Mouse (Mus musculus) natural killer cell, adult 2 months (primary cell): ENCODE results near the gene Rpusd4.

Source experiments
- DNase-seq, 2 experiments: peaks; one replicate each; pipeline ENCODE4 v3.0.0; 2022; ENCODE audit warnings: low spot score in 2 of 2

The Rpusd4 gene

DNA sequence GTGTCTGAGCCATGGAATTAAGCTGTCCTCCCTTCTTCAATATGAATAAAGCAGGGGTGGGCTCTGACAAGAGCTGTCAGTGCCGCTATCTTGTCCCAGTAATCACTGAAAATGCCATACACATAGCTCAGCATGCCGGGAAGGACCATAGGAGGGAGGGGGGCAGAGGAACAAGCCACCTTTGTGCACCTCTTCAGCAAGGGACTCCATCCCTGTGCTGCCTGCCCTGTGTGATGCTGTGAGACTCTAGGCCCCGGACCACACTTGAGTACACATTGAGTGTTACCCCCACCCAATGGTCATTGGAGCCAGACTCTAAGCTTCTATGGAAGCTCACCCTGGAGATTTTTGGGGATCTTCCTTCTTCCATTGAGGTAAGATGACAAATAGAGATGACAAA, 18.7 kb downstream of the Rpusd4 start:
- no peak for DNase-seq

DNA sequence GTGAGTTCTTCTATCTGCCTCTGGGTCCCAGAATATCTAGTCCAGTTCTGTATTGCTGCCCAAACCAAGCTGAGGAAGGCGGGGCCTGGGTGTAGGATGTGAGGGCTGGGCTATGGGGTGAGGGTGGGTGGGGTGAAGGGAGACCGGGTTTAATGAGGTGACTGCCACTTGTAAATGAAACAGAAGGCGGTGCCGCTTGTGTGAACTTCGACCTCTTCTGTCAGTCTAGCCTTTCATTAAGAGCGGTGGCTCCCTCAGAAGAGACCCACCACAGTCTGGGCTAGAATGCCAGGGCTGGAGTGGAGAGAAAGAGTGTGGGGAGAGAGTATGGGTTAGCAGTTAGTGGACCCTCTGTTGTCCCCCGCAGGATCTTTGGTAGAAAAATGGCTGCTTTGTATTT, 22.3 kb downstream of the Rpusd4 start:
- no peak for DNase-seq

DNA sequence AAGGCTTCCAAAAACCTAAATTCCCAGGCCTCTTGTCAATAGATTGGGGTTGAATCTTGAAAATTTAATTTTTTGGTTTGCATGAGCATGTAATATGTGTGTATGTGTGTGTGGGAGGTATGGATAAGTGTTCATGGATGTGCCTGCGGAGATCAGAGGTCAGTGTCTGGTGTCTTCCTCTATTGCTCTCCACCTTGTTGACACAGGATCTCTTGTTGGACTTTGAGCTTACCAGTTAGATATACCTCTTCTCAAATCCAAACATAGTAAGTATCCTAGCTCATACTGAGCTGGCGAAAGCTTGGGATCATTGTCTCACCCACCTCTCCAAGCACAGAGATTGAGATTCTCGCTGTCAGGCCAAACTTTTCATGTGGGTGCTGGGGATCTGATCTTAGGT, 22.8 kb downstream of the Rpusd4 start:
- DNase-seq = no peak

DNA sequence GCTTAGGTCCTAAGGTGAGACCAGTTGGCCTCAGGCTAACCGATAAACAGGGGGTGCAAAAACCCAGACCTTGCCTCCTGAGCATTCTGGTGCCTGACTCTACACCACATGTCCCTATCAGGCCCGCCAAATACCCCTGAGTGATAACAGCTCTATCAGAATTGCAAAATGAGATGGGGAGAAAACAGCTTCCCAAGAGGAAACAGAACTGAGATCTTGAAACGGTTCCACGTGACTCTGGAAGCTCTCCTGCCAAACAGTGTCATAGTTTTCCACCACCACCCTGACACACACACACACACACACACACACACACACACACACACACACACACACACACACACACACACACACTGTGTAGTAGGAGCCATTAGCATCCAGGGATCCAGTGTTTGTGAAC, 23.3 kb downstream of the Rpusd4 start:
- DNase-seq = no peak

DNA sequence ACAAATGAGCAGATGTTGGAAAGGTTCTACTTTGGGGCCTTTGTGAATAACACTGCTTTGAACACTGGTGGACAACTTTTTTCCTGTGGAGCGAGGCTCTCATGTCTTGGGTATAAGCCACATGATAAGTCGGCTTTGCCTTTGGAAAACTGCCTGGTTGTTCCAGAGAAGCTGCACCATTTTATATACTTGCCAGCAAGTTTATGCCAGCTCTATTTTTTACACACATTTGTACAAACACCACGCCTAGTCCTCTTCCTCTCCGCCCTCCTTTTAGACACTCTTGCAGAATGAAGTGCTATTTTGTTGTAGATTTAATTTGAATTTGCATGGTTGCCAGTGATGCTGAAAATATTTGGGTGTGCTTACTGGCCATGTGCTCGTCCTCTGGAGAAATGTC, 25.8 kb downstream of the Rpusd4 start:
- no peak for DNase-seq

DNA sequence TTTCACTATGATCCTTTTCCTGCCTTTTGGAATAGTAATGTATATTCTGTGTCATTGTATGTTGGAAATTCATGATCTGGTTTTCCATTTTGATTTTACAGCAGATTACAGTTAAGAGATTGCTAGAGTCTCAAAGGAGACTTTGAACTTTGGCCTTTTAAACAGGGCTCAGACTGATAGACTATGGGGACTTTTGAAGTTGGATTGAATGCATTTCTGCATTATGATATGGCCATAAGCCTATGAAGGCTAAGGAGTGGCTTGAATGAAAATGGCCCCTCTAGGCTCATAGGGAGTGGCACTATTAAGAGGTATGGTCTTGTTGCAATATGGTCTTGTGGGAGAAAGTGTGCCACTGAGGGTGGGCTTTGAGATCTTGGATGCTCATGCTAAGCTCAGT, 30.1 kb downstream of the Rpusd4 start:
- no peak for DNase-seq

DNA sequence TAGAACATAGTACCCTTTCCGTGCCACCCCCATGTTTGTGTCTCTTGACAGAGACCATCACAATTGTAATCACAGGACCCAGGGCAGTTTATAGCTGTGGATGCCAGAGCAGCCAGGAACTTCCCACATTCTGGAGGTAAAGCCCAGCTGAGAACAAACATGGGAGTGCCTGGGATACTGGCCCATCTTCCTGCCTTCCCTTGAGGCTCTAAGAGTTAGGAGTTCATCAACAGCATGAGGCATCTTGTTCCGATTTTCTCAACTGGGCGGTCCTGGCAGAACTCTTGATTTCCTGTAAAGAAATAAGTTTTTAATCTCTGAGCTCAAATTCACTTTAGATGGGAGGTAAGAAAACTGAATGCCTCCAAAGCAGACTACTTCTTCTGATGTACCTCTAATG, 34.5 kb downstream of the Rpusd4 start:
- DNase-seq = no peak

DNA sequence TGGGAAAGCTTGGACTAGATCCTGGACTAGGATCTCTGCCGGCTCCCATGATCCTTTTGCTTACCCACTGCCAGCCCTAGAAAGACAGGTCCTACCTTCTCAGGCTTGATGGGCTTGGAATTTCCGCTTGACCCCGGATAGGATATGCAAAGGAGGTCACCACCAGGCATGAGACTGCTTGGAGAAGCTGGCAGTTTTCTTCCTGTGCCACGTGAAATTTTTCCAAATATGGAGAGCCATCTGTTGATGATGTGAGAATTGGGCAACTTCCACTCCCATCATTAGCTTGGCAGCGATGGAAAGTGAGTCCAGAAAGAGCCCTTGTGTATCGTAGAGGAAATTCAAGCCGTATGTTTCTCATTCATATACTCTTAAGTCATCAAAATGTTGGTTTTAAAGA, 39.8 kb downstream of the Rpusd4 start:
- DNase-seq = no peak

DNA sequence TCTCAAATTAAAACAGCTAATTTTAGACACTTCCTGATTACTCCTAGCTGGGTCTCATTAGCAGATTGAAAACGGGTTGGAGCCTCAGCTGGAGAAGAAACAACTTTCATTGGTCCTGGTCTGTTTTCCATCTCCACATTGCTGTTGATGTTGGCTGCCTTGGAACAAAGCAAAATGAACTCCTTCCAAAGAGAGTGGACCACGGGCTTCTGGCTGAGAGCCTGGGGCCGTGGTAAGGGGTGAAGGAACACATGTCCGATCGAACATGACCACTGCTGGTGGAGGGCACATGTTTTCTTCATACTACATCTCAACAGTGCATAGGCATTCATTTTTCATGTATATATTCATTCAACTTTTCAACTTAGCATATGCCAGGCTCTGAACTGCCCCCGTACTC, 42.7 kb downstream of the Rpusd4 start:
- no peak for DNase-seq

DNA sequence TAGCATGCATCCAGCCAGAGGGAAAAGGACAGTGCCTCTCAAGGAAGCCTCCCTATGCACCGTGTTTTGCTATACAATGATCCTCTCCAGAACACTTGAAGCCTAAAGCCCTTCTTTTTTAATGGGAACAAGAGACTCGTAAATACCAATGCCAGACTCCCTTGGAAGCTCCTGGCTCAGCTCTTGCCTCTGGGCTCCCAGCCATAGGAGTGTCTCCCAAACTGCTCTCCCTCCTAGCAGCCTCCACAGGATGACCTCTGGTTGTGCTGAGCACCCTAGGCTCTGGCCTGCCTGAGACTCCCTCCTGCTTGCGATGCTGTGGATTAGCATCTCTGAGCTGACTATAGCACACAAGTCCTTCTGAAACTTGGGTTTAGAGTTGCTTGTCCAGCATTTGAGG, 44.9 kb downstream of the Rpusd4 start:
- DNase-seq = no peak

DNA sequence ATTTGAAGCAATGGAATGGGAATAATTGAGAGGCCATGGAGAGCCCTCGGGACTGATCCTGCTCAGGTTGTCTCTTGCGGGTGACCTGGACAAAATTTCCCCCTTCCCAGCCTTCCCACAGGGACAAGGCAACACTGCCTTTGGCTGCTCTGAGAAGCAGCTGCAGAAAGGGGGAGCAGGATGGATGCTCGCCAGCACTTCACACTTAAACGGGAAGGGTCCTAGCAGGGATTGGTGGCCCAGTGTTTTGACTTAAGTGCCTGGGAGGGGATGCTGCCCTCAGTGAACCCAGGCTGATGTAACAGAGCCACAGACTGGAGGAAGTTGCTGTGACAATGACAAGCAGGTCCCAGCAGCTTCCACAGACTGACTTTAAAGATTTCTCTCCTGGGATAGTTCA, 45.9 kb downstream of the Rpusd4 start:
- DNase-seq = no peak

DNA sequence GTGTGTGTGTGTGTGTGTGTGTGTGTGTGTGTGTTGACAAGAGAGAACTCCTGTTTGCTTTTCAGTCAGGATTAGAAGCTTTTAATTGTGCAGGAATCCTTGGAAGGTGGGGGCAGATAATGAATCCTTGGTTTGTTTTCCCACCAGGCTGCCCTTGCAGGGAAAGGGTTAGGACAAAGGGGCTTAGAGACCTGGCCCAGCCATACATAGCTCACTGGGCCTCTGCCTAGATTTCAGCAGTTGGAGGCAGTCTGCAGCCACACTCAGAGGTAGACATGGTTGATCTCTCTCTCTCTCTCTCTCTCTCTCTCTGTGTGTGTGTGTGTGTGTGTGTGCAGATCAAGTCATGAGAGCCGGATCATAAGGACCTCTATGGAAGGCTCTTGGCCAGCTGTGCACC, 46.6 kb downstream of the Rpusd4 start:
- DNase-seq = no peak

DNA sequence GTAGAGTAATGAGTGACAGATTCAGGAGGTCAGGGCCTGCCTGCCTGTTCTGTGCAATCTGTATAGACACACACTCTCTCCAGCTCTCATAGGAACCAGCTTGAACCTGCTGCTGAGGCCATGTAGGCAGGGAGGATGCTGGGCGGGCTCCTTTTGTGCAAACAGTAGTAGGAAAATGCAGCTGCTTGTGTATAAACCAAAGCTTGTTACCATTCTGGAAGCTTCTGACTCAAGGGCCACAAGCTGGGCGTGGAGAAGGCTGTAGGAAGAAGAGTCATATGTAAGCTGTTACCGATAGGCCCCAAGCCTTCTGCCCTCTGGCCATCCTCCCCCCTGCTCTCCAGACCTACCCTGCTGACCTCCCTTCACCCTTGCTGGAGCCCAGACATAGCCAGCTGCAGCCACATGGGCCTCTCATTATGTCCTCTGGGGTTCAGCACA, 49.1 kb downstream of the Rpusd4 start:
- DNase-seq = no peak

DNA sequence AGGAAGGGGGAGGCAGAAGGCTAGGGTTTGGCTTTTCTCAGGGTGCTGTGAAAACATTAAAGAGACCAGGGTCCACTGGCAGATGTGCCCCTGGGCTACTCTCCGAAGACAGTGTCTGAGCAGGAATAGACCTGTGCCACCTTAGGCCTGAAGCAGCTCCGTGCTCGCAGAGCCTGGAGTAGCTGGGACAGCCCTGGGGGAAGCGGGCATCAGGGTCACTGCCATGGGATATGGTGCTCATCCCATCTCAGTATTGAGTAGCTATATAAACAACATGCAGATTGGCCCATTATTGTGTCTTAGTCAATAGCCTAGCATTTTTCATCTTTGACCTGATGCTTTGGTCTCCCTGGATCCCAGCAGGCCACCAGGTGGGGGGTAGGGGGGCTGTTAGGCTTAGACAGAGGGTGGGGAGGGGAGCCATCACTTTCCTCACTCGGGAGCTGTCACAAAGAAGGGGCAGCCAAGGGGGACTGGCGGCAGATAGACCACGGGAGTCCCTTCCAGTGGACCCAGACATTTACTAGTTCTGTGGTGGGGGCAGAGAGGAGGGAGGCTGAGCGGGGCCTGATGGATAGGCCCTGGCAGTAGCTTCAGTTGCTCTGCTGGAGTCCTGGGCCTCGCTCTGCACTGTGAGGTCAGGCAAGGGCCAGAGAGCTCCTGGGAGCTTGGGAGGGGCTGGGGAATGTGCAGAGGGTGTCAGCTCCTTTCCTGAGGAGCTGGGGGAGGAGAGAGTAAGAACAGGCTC, 49.7 kb downstream of the Rpusd4 start:
- DNase-seq = no peak

DNA sequence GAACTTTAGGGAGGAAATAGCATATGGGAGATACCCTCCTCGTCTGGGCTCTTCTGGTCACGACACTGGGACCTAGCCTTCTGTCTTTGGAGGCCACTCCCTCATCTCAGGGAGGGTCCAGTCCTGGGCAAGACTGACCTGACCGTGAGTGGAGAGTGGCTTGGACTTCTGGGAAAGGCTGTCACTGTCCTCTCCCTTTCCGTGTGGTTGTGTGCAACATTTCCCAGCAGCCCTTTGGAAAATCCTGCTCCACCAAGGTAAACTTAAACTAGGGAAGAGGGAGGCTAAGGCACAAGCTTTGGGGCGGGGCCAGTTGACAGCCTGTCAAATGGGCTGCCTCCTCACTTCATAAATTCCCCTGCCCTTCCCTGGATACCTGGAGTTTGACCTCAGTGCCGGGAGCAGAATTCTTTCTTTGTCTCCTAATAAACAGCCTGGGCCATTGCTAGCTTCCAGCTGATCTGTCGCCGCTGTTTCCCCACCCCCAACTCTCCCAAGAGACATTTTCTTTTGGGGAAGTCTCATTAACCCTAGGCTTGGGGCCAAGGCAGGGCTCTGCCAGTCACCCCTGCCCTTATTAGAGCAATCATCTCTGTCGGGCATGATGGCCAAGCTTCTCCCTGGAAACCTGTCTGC, 51.0 kb downstream of the Rpusd4 start:
- no peak for DNase-seq

DNA sequence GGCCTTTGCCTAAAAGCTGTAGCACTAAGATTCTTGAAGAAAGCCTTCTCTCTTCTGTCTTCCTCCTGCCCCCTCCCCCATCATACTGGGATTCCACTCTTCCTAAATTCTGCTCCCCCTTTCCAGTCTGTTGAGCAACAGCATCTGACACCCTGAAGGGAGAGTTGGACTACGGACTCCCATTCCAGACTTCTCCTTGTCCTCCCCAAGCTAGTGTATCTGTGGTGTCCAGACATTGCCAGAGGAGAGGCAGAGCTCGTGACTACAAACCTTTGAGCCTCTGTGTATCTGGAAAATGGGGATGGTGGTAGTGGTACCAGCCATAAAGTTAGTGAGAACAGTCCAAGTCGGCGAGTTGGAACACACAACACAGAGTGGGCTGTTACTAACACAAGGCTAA, 52.6 kb downstream of the Rpusd4 start:
- no peak for DNase-seq

DNA sequence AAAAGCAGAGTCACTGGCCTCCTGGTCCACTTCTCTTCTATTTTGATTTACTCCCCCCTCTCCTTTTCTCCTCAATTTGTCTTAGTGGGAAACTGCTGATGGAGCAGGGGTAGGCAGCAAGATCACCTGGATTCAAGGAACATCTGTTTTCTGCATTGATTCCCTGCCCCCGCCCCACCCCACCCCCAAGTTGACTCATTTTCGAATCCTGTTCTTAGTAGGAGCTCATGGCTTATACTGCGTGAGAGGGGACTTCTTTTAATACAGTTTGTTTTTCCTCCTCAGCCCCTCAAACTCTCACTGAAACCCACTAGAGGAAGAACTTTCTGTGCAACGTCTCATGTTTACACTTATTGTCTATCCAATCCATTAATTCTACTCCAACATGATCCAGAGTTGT, 56.3 kb downstream of the Rpusd4 start:
- DNase-seq = no peak

DNA sequence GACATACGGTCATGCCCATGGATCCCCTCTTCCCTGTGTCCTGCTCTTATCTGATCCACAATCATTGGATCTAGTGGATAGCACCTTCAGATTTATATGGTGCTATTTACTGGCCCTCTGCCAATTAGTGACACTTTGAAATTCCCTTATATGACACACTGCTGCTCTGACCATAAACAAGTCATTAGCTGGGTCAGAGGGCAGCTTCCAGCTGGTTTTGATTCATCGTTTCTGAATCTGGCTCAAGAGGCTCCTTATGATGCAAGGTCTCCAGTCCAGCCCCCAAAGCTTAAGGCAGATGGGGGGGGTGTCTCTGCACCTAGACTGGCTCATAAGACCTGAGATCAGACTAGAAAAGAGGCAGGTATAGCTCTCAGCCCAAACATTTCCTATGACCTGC, 56.9 kb downstream of the Rpusd4 start:
- no peak for DNase-seq

DNA sequence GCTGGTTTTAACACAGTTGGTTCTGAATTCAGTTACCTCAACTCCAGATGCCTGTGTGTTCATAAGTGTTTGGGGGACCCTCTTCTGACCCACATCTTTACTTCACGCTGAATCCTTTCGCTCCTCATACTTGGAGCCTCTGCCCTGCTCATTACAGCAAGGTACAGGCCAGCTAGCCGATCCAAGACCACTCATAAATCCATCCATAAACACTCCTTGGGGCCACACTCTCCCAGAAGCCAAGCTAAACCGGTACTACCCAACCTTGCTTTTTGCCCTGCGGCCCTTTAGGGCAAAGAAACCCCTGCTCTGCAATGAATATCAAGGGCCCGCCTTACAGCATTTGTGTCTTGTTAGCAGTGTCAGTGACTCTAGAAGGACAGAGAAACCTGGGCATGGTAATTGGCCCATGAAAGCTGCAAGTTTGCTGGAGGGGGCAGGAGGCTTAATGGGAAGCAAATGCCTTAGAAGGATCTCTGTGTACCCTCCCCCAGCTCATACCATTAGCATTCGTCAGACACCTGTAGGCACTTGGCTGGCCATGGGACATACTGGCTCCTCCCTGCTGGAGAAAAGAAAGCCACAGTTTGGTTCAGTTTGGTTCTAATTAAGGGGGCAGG, 59.1 kb downstream of the Rpusd4 start:
- no peak for DNase-seq
